Mouse (Mus musculus): ENCODE measurements around the gene Ndst4. TPM values are rescaled to one million over a fixed set of nuclear protein-coding genes. Genes with fewer than 3 reads are reported as not detected.

Ndst4 gene
- polyA plus RNA-seq, 1 experiment from 2014 or later = 0.38 TPM

GRCm38 (mm10) chr3:125632233-125632632, 228.4 kb downstream of the Ndst4 start:
- DNase-seq (ENCODE audit: low spot score) = no peak
- Histone ChIP-seq H3K36me3 (ENCODE audit: control insufficient read depth, insufficient read depth, low read length) (no peaks in the 10 kb centered on the region), H3K9me3 (ENCODE audit: control insufficient read depth, low read length) (no peaks in the 10 kb centered on the region), H3K27me3 (replicated peaks; ENCODE audit: control insufficient read depth, insufficient read depth, low read length) (no peaks in the 10 kb centered on the region), H3K4me2 (ENCODE audit: low read depth, low read length) (no peak overlapping the region), H3K4me3 (ENCODE audit: low read depth, low read length) (no peak overlapping the region), H3K27ac (replicated peaks; ENCODE audit: low read depth, low read length) (no peak overlapping the region), H3K9ac (ENCODE audit: low read depth, low read length) (no peak overlapping the region), H3K4me1 (ENCODE audit: control insufficient read depth, insufficient read depth, low read length) (no peaks in the 10 kb centered on the region)
- WGBS = 81% methylated on average over 2 of the region's 2 CpGs
- no peak for ATAC-seq (ENCODE audit: low read depth)

DNA sequence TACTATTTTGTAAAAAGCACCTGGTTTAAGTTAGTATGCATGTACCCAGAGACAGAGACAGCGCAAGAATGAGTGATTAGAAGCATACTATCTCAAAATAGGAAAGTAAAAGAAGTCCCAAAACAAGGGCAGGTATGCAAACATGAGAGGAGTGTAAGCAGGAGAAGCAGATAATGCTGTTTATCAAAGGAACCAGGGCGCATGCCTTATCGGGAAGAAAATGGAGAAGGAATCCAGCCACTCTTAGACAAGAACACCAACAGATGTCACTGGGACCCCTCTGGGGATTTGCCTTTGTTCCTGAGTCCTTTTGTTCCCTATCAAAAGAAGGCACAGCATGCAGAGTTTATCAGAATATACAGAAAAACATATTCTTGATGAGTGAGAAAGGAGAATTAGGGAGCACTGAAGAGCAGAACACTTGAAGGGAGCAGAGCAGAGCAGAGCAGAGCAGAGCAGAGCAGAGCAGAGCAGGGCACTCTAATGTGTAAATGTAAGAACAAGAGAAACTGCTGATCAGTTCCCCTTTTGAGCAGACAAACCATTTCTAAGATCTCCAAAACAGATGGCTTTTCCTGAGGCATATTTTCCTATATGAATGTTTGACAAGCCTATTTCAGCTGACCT, 251.2 kb downstream of the Ndst4 start:
- ATAC-seq (ENCODE audit: low read depth) (no peak), DNase-seq (ENCODE audit: low spot score) (no peak)
- Histone ChIP-seq H3K4me1 (ENCODE audit: control insufficient read depth, insufficient read depth, low read length) (no peaks in the 10 kb centered on the region), H3K4me2 (ENCODE audit: low read depth, low read length) (no peak overlapping the region), H3K4me3 (ENCODE audit: low read depth, low read length) (no peak overlapping the region), H3K27me3 (replicated peaks; ENCODE audit: control insufficient read depth, insufficient read depth, low read length) (no peaks in the 10 kb centered on the region), H3K9ac (ENCODE audit: low read depth, low read length) (no peak overlapping the region), H3K9me3 (ENCODE audit: control insufficient read depth, low read length) (no peaks in the 10 kb centered on the region), H3K36me3 (ENCODE audit: control insufficient read depth, insufficient read depth, low read length) (no peaks in the 10 kb centered on the region), H3K27ac (replicated peaks; ENCODE audit: low read depth, low read length) (no peak overlapping the region)
- 41% methylated on average over 3 of the region's 3 CpGs for WGBS

- Histone ChIP-seq H3K27me3 (replicated peaks; ENCODE audit: control insufficient read depth, insufficient read depth, low read length) (no peaks in the 10 kb centered on the region), H3K36me3 (ENCODE audit: control insufficient read depth, insufficient read depth, low read length) (no peaks in the 10 kb centered on the region), H3K4me3 (ENCODE audit: low read depth, low read length) (no peak overlapping the region), H3K4me2 (ENCODE audit: low read depth, low read length) (no peak overlapping the region), H3K9ac (ENCODE audit: low read depth, low read length) (no peak overlapping the region), H3K4me1 (ENCODE audit: control insufficient read depth, insufficient read depth, low read length) (no peaks in the 10 kb centered on the region), H3K9me3 (ENCODE audit: control insufficient read depth, low read length) (no peaks in the 10 kb centered on the region), H3K27ac (replicated peaks; ENCODE audit: low read depth, low read length) (no peak overlapping the region)
- 72% methylated on average over 3 of the region's 3 CpGs for WGBS
- DNase-seq (ENCODE audit: low spot score) (no peak), ATAC-seq (ENCODE audit: low read depth) (0 out of 2 replicates have a peak, but pooled peaks have one; percentile 47)
Measured at GRCm38 (mm10) chr3:125660114-125660717, 256.3 kb downstream of the Ndst4 start.

- Histone ChIP-seq H3K36me3 (ENCODE audit: control insufficient read depth, insufficient read depth, low read length) (no peaks in the 10 kb centered on the region), H3K27me3 (replicated peaks; ENCODE audit: control insufficient read depth, insufficient read depth, low read length) (no peaks in the 10 kb centered on the region), H3K4me3 (ENCODE audit: low read depth, low read length) (no peak overlapping the region), H3K9me3 (ENCODE audit: control insufficient read depth, low read length) (no peaks in the 10 kb centered on the region), H3K4me2 (ENCODE audit: low read depth, low read length) (no peak overlapping the region), H3K9ac (ENCODE audit: low read depth, low read length) (no peak overlapping the region), H3K4me1 (ENCODE audit: control insufficient read depth, insufficient read depth, low read length) (no peaks in the 10 kb centered on the region), H3K27ac (replicated peaks; ENCODE audit: low read depth, low read length) (no peak overlapping the region)
- ATAC-seq (ENCODE audit: low read depth) (no peak), DNase-seq (ENCODE audit: low spot score) (no peak)
- 53% methylated on average over 2 of the region's 2 CpGs for WGBS
Measured at GRCm38 (mm10) chr3:125660884-125661532, 257.1 kb downstream of the Ndst4 start.

GRCm38 (mm10) chr3:125673997-125674794, 270.3 kb downstream of the Ndst4 start:
- Histone ChIP-seq H3K9me3 (ENCODE audit: control insufficient read depth, low read length) (no peaks in the 10 kb centered on the region), H3K4me2 (ENCODE audit: low read depth, low read length) (no peak overlapping the region), H3K4me1 (ENCODE audit: control insufficient read depth, insufficient read depth, low read length) (no peaks in the 10 kb centered on the region), H3K27me3 (replicated peaks; ENCODE audit: control insufficient read depth, insufficient read depth, low read length) (no peaks in the 10 kb centered on the region), H3K9ac (ENCODE audit: low read depth, low read length) (no peak overlapping the region), H3K27ac (replicated peaks; ENCODE audit: low read depth, low read length) (no peak overlapping the region), H3K4me3 (ENCODE audit: low read depth, low read length) (no peak overlapping the region), H3K36me3 (ENCODE audit: control insufficient read depth, insufficient read depth, low read length) (no peaks in the 10 kb centered on the region)
- DNase-seq (ENCODE audit: low spot score) (peak; percentile 5), ATAC-seq (ENCODE audit: low read depth) (no peak)
- WGBS = 41% methylated on average over 9 of the region's 9 CpGs

GRCm38 (mm10) chr3:125675211-125675896, 271.5 kb downstream of the Ndst4 start:
- DNase-seq (ENCODE audit: low spot score) = no peak
- Histone ChIP-seq H3K4me2 (ENCODE audit: low read depth, low read length) (no peak overlapping the region), H3K9me3 (ENCODE audit: control insufficient read depth, low read length) (no peaks in the 10 kb centered on the region), H3K9ac (ENCODE audit: low read depth, low read length) (no peak overlapping the region), H3K27ac (replicated peaks; ENCODE audit: low read depth, low read length) (no peak overlapping the region), H3K4me1 (ENCODE audit: control insufficient read depth, insufficient read depth, low read length) (no peaks in the 10 kb centered on the region), H3K36me3 (ENCODE audit: control insufficient read depth, insufficient read depth, low read length) (no peaks in the 10 kb centered on the region), H3K4me3 (ENCODE audit: low read depth, low read length) (no peak overlapping the region), H3K27me3 (replicated peaks; ENCODE audit: control insufficient read depth, insufficient read depth, low read length) (no peaks in the 10 kb centered on the region)
- 74% methylated on average over 6 of the region's 6 CpGs for WGBS
- ATAC-seq (ENCODE audit: low read depth) = no peak

- Histone ChIP-seq H3K4me2 (ENCODE audit: low read depth, low read length) (peak overlapping the region; percentile 39), H3K36me3 (ENCODE audit: control insufficient read depth, insufficient read depth, low read length) (no peaks in the 10 kb centered on the region), H3K4me3 (ENCODE audit: low read depth, low read length) (peak overlapping the region; percentile 17; the same call in 1 of the 2 replicates), H3K9ac (ENCODE audit: low read depth, low read length) (no peak overlapping the region), H3K27me3 (replicated peaks; ENCODE audit: control insufficient read depth, insufficient read depth, low read length) (no peaks in the 10 kb centered on the region), H3K27ac (replicated peaks; ENCODE audit: low read depth, low read length) (0 out of 2 replicates have a peak overlapping the region, but pooled peaks have one; percentile 5), H3K9me3 (ENCODE audit: control insufficient read depth, low read length) (no peaks in the 10 kb centered on the region), H3K4me1 (ENCODE audit: control insufficient read depth, insufficient read depth, low read length) (no peaks in the 10 kb centered on the region)
- WGBS = 61% methylated on average over 9 of the region's 9 CpGs
- DNase-seq (ENCODE audit: low spot score) (peak; percentile 77), ATAC-seq (ENCODE audit: low read depth) (peak; percentile 74; the same call in 1 of the 2 replicates)
Measured at GRCm38 (mm10) chr3:125678924-125679323, 275.0 kb downstream of the Ndst4 start.

Data from embryonic facial prominence, embryonic 14.5 days (tissue).